Mouse (Mus musculus) MEL (cell line): ENCODE data around the gene Nabp2. TPM values are rescaled to one million over a fixed set of nuclear protein-coding genes. Genes with fewer than 3 reads are reported as not detected.

Experiments
- DNase-seq: peaks from one replicate; pipeline ENCODE4 v3.0.0; 2011; ENCODE audit warnings: low read depth, low spot score
- H3K27ac ChIP-seq: 2 replicates; pipeline ENCODE4 v1.5.1; 2012; ENCODE audit warnings: low read depth, mild to moderate bottlenecking, control low read depth, low read length, moderate library complexity; ENCODE audit not compliant: control insufficient read depth
- H3K27me3 ChIP-seq, 2 experiments: fragments of 150-350 bp in 1 of 2; sonication (generic) in 1 of 2; 2 replicates each; pipeline ENCODE4 v1.6.1; 2012; ENCODE audit warnings: low read length in 2 of 2, mild to moderate bottlenecking in 2 of 2, improper control_type of control experiment in 1 of 2, moderate library complexity in 1 of 2; ENCODE audit not compliant: insufficient read depth in 2 of 2, control insufficient read depth in 1 of 2
- H3K36me3 ChIP-seq, 2 experiments: 2 replicates each; pipeline ENCODE4 v1.6.1; 2012 to 2014; ENCODE audit warnings: low read length in 2 of 2, improper control_type of control experiment in 1 of 2, inconsistent platforms in 1 of 2, mild to moderate bottlenecking in 1 of 2; ENCODE audit not compliant: insufficient read depth in 2 of 2, control insufficient read depth in 1 of 2
- H3K4me1 ChIP-seq, 2 experiments: fragments of 150-350 bp in 1 of 2; sonication (generic) in 1 of 2; 2 replicates each; pipeline ENCODE4 v1.6.1; 2012; ENCODE audit warnings: low read length in 2 of 2, improper control_type of control experiment in 1 of 2, mild to moderate bottlenecking in 1 of 2; ENCODE audit not compliant: insufficient read depth in 2 of 2, control insufficient read depth in 1 of 2
- H3K4me3 ChIP-seq, 2 experiments: fragments of 150-350 bp in 1 of 2; sonication (generic) in 1 of 2; 2 replicates each; pipeline ENCODE4 v1.5.1; 2012; ENCODE audit warnings: low read depth in 2 of 2, low read length in 2 of 2, mild to moderate bottlenecking in 2 of 2, moderate library complexity in 2 of 2, control low read depth in 1 of 2, improper control_type of control experiment in 1 of 2; ENCODE audit not compliant: control insufficient read depth in 1 of 2, insufficient read depth in 1 of 2
- H3K79me2 ChIP-seq: 2 replicates; pipeline ENCODE4 v1.6.1; 2012; ENCODE audit warnings: mild to moderate bottlenecking, low read length, moderate library complexity; ENCODE audit not compliant: control insufficient read depth, poor library complexity, insufficient read depth
- H3K9ac ChIP-seq: 2 replicates; pipeline ENCODE4 v1.6.1; 2012; ENCODE audit warnings: low read depth, mild to moderate bottlenecking, control low read depth, low read length, moderate library complexity; ENCODE audit not compliant: control insufficient read depth, poor library complexity, severe bottlenecking
- H3K9me3 ChIP-seq: fragments of 150-350 bp; sonication (generic); replicated peaks from 2 replicates; pipeline ENCODE4 v1.6.1; 2012; ENCODE audit warnings: mild to moderate bottlenecking, low read length, improper control_type of control experiment, moderate library complexity; ENCODE audit not compliant: insufficient read depth
- CHD1 ChIP-seq: IDR thresholded peaks from 2 replicates; pipeline ENCODE4 v1.6.1; 2012; ENCODE audit warnings: low read depth, mild to moderate bottlenecking, inconsistent platforms, low read length, improper control_type of control experiment
- CHD2 ChIP-seq: IDR thresholded peaks from 2 replicates; pipeline ENCODE4 v1.6.1; 2011; ENCODE audit warnings: low read length, improper control_type of control experiment
- CTCF ChIP-seq, 3 experiments: IDR thresholded peaks in 2 of 3; conservative IDR thresholded peaks in 1 of 3; 2 replicates each; pipeline ENCODE4 v1.5.1; 2011 to 2012; ENCODE audit warnings: low read length in 3 of 3, low read depth in 2 of 3, mild to moderate bottlenecking in 2 of 3, improper control_type of control experiment in 1 of 3, inconsistent platforms in 1 of 3, mixed read lengths in 1 of 3, moderate library complexity in 1 of 3; ENCODE audit not compliant: control insufficient read depth in 1 of 3, insufficient read depth in 1 of 3, poor library complexity in 1 of 3, severe bottlenecking in 1 of 3
- E2F4 ChIP-seq: IDR thresholded peaks from 2 replicates; pipeline ENCODE4 v1.6.1; 2011; ENCODE audit warnings: low read depth, low read length, improper control_type of control experiment, borderline replicate concordance
- ELF1 ChIP-seq: IDR thresholded peaks from 2 replicates; pipeline ENCODE4 v1.6.1; 2014; ENCODE audit warnings: low read depth, mild to moderate bottlenecking, inconsistent platforms, low read length, improper control_type of control experiment, moderate library complexity
- EP300 ChIP-seq, 2 experiments: IDR thresholded peaks; 2 replicates each; pipeline ENCODE4 v1.6.1; 2011; ENCODE audit warnings: improper control_type of control experiment in 2 of 2, low read length in 2 of 2, low read depth in 1 of 2, mild to moderate bottlenecking in 1 of 2
- ETS1 ChIP-seq: IDR thresholded peaks from 2 replicates; pipeline ENCODE4 v1.6.1; 2012; ENCODE audit warnings: low read depth, mild to moderate bottlenecking, inconsistent platforms, low read length, improper control_type of control experiment, moderate library complexity
- HCFC1 ChIP-seq: IDR thresholded peaks from 2 replicates; pipeline ENCODE4 v1.6.1; 2012; ENCODE audit warnings: low read depth, mild to moderate bottlenecking, inconsistent platforms, low read length, improper control_type of control experiment, moderate library complexity
- JUND ChIP-seq: IDR thresholded peaks from 2 replicates; pipeline ENCODE4 v1.6.1; 2011; ENCODE audit warnings: low read depth, mild to moderate bottlenecking, improper control_type of control experiment, low read length
- KAT2A ChIP-seq: conservative IDR thresholded peaks from 2 replicates; pipeline ENCODE4 v1.6.1; 2012; ENCODE audit warnings: low read depth, low read length, improper control_type of control experiment, inconsistent platforms
- MAX ChIP-seq: IDR thresholded peaks from 2 replicates; pipeline ENCODE4 v1.6.1; 2011; ENCODE audit warnings: low read length, improper control_type of control experiment
- MAZ ChIP-seq: IDR thresholded peaks from 2 replicates; pipeline ENCODE4 v1.6.1; 2012; ENCODE audit warnings: low read depth, mild to moderate bottlenecking, inconsistent platforms, low read length, improper control_type of control experiment
- MXI1 ChIP-seq: IDR thresholded peaks from 2 replicates; pipeline ENCODE4 v1.6.1; 2011; ENCODE audit warnings: mild to moderate bottlenecking, low read depth, low read length, improper control_type of control experiment
- MYB ChIP-seq: IDR thresholded peaks from 2 replicates; pipeline ENCODE4 v1.6.1; 2011; ENCODE audit warnings: mild to moderate bottlenecking, low read depth, low read length, improper control_type of control experiment
- MYC ChIP-seq: IDR thresholded peaks from 2 replicates; pipeline ENCODE4 v1.6.1; 2011; ENCODE audit warnings: low read depth, mild to moderate bottlenecking, low read length, improper control_type of control experiment, moderate library complexity
- NELFE ChIP-seq: IDR thresholded peaks from 2 replicates; pipeline ENCODE4 v1.6.1; 2011; ENCODE audit warnings: low read depth, low read length, improper control_type of control experiment
- NRF1 ChIP-seq: IDR thresholded peaks from 2 replicates; pipeline ENCODE4 v1.6.1; 2014; ENCODE audit warnings: low read depth, mild to moderate bottlenecking, inconsistent platforms, low read length, improper control_type of control experiment, moderate library complexity; ENCODE audit not compliant: poor library complexity, insufficient read depth, severe bottlenecking
- POLR2A ChIP-seq, 2 experiments: IDR thresholded peaks; 2 replicates each; pipeline ENCODE4 v1.6.1; 2011 to 2012; ENCODE audit warnings: low read length in 2 of 2, mild to moderate bottlenecking in 2 of 2, control low read depth in 1 of 2, improper control_type of control experiment in 1 of 2, low read depth in 1 of 2, moderate library complexity in 1 of 2; ENCODE audit not compliant: control insufficient read depth in 1 of 2, insufficient read depth in 1 of 2, poor library complexity in 1 of 2
- POLR2AphosphoS5 ChIP-seq: IDR thresholded peaks from 2 replicates; pipeline ENCODE4 v1.6.1; 2012; ENCODE audit warnings: low read depth, borderline replicate concordance, mild to moderate bottlenecking, inconsistent platforms, low read length, moderate library complexity, mixed read lengths
- RAD21 ChIP-seq: IDR thresholded peaks from 2 replicates; pipeline ENCODE4 v1.6.1; 2011; ENCODE audit warnings: mild to moderate bottlenecking, low read depth, low read length, improper control_type of control experiment
- SIN3A ChIP-seq: IDR thresholded peaks from 2 replicates; pipeline ENCODE4 v1.6.1; 2012; ENCODE audit warnings: low read length, improper control_type of control experiment, inconsistent platforms
- SMC3 ChIP-seq: IDR thresholded peaks from 2 replicates; pipeline ENCODE4 v1.6.1; 2011; ENCODE audit warnings: low read depth, low read length, improper control_type of control experiment
- TAL1 ChIP-seq: IDR thresholded peaks from 2 replicates; pipeline ENCODE4 v1.6.1; 2012; ENCODE audit warnings: mild to moderate bottlenecking, inconsistent platforms, low read length, moderate library complexity, mixed read lengths
- TBP ChIP-seq: IDR thresholded peaks from 2 replicates; pipeline ENCODE4 v1.8.0; 2011; ENCODE audit warnings: low read depth, low read length, improper control_type of control experiment
- USF1 ChIP-seq: IDR thresholded peaks from 2 replicates; pipeline ENCODE4 v1.6.1; 2014; ENCODE audit warnings: low read depth, mild to moderate bottlenecking, inconsistent platforms, low read length, improper control_type of control experiment, moderate library complexity
- ZKSCAN1 ChIP-seq: IDR thresholded peaks from 2 replicates; pipeline ENCODE4 v1.6.1; 2012; ENCODE audit warnings: low read depth, mild to moderate bottlenecking, inconsistent platforms, low read length, improper control_type of control experiment, moderate library complexity
- ZMIZ1 ChIP-seq: IDR thresholded peaks from 2 replicates; pipeline ENCODE4 v1.6.1; 2012; ENCODE audit warnings: low read depth, mild to moderate bottlenecking, inconsistent platforms, low read length, improper control_type of control experiment, moderate library complexity
- polyA plus RNA-seq, 2 experiments: library from polyadenylated mRNA; stranded (reverse) in 1 of 2; unstranded in 1 of 2; fragments of >175 nt in 1 of 2; fragments of >200 nt in 1 of 2; gene quantifications; 2 replicates each; pipeline versions ENCODE4 v1.2.1 to v1.2.4; 2012; ENCODE audit warnings: low replicate concordance in 2 of 2, low read depth in 1 of 2; ENCODE audit not compliant: insufficient read length in 2 of 2, insufficient read depth in 1 of 2, missing spikeins in 1 of 2
- total RNA-seq: library from RNA; depleted of rRNA; stranded (reverse); fragments of 300-350 nt; gene quantifications from 2 replicates; pipeline ENCODE4 v1.2.3, GENCODE M21; 2012

The Nabp2 gene
- total and polyA plus RNA-seq, 3 experiments = 33.7 to 249 (median 166) TPM

DNA sequence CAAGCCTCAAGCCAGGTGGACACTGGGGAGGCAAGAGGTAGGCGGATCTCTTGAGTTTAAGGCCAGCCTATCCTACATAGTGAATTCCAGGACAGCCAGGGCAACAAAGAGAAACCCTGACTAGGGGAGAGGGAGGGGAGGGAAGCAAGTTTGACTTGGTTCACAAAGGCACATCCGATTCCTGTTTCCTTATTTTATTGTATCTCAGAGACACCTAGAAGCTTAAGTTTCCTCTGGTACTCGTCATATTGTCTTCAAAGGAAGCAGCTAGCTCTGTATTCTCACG, 789 bp downstream of the Nabp2 start:
- Histone ChIP-seq H3K27ac (peak overlapping the region; percentile 89), H3K4me3 (peak overlapping the region; percentile 69 to 79), H3K36me3 (peaks cover 0 to 9% of the 10 kb centered on the region in 2 experiments; a peak in 2 of 4 replicates), H3K9ac (peak overlapping the region; percentile 80), H3K9me3 (no peaks in the 10 kb centered on the region), H3K4me1 (peaks cover 0 to 8% of the 10 kb centered on the region in 2 experiments; a peak in 2 of 4 replicates), H3K27me3 (no peaks in the 10 kb centered on the region), H3K79me2 (peaks cover 32% of the 10 kb centered on the region)
- no peak for DNase-seq
- TF ChIP-seq CHD1 = no peak
- no peak for TF ChIP-seq ZKSCAN1
- TF ChIP-seq POLR2A (IDR thresholded peaks at IDR 0.05; ENCODE audit: control insufficient read depth in 1 of 2, insufficient read depth in 1 of 2, low read depth in 1 of 2, low read length in 2 of 2, poor library complexity in 1 of 2) = peak; percentile 17 to 23; a peak in 2 of 4 replicates
- TF ChIP-seq TAL1 = no peak
- no peak for TF ChIP-seq MYB
- TF ChIP-seq E2F4 = no peak
- peak; percentile 49 for TF ChIP-seq HCFC1
- TF ChIP-seq NRF1 = no peak
- no peak; the same call in 1 of the 2 replicates for TF ChIP-seq ZMIZ1
- peak; percentile 5; the same call in 1 of the 2 replicates for TF ChIP-seq MAX
- no peak for TF ChIP-seq NELFE
- no peak for TF ChIP-seq JUND
- TF ChIP-seq CHD2 = no peak

DNA sequence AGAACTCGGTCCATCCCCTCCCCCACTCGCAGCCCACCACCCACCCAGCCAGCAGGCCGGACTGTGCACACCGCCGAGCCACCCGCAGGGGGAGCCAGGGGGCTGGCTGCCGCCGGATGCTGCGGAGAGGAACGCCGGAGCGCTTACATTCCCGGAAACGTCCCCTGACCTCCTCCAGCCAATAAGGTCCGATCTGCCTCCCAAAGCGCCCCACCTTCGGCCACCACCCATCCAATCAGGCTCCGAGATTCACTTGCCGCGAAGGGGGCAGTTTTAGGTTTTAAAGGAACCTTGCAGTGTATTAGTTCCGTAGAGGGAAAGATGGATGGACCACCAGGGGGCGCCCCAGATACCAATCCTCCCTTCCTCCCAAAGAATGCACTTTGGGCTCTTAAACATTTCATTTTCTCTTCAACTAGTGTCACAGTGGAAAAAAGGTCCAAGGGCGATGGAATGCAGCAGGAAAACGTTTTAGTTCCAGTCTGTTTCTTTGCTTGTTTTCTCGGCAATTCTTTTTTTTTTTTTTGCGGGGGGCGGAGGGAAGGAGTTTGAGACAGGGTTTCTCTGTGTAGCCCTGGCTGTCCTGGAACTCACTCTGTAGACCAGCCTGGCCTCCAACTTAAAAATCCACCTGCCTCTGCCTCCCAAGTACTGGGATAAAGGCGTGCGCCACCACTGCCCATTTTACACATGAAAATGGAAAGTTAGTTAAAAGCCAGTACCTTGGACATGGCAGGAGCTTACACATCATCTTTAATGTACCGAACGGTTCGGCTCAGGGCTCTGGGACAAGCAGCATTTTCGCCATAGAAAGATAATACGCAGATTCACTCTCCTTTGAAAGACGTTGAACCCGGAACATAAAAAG, 1.4 kb downstream of the Nabp2 start:
- H3K4me3 ChIP-seq = peak overlapping the region; percentile 76 to 90
- H3K27ac ChIP-seq = peak overlapping the region; percentile 89
- peaks cover 32% of the 10 kb centered on the region for H3K79me2 ChIP-seq
- peaks cover 0 to 8% of the 10 kb centered on the region in 2 experiments; a peak in 2 of 4 replicates for H3K4me1 ChIP-seq
- H3K36me3 ChIP-seq = peaks cover 0 to 9% of the 10 kb centered on the region in 2 experiments; a peak in 2 of 4 replicates
- H3K9me3 ChIP-seq = no peaks in the 10 kb centered on the region
- peak overlapping the region; percentile 91 for H3K9ac ChIP-seq
- peak; percentile 99 for DNase-seq
- H3K27me3 ChIP-seq = no peaks in the 10 kb centered on the region
- peak; percentile 74 for TF ChIP-seq SMC3
- TF ChIP-seq NRF1 = no peak; the same call in 1 of the 2 replicates
- TF ChIP-seq POLR2A (IDR thresholded peaks at IDR 0.05; ENCODE audit: control insufficient read depth in 1 of 2, insufficient read depth in 1 of 2, low read depth in 1 of 2, low read length in 2 of 2, poor library complexity in 1 of 2) = peak in 1 of 2 experiments; percentile 68; a peak in 1 of 4 replicates
- TF ChIP-seq POLR2AphosphoS5 = no peak
- TF ChIP-seq MAX = peak; percentile 33; the same call in 1 of the 2 replicates
- TF ChIP-seq RAD21 = peak; percentile 26
- TF ChIP-seq SIN3A = peak; percentile 97
- peak; percentile 59 for TF ChIP-seq CHD2
- peak; percentile 66 for TF ChIP-seq MXI1
- peak; percentile 97 for TF ChIP-seq MAZ
- peak; percentile 34; the same call in 1 of the 2 replicates for TF ChIP-seq E2F4
- peak; percentile 69 to 83 (median 69) for TF ChIP-seq CTCF (IDR thresholded peaks at IDR 0.05 in 2 of 3, conservative IDR thresholded peaks at IDR 0.05 in 1 of 3; ENCODE audit: control insufficient read depth in 1 of 3, insufficient read depth in 1 of 3, low read depth in 2 of 3, low read length in 3 of 3, poor library complexity in 1 of 3, severe bottlenecking in 1 of 3)
- 0 out of 2 replicates have a peak, but pooled peaks have one; percentile 3 for TF ChIP-seq MYC
- peak; percentile 93 for TF ChIP-seq ELF1
- no peak for TF ChIP-seq ZKSCAN1
- peak; percentile 19; the same call in 1 of the 2 replicates for TF ChIP-seq ETS1
- no peak for TF ChIP-seq TAL1
- TF ChIP-seq KAT2A = peak; percentile 57; the same call in 1 of the 2 replicates
- peak; percentile 67; the same call in 1 of the 2 replicates for TF ChIP-seq ZMIZ1
- peak; percentile 73 for TF ChIP-seq USF1
- peak in 1 of 2 experiments; percentile 25; a peak in 1 of 4 replicates for TF ChIP-seq EP300 (IDR thresholded peaks at IDR 0.05; ENCODE audit: low read depth in 1 of 2, low read length in 2 of 2)
- 0 out of 2 replicates have a peak, but pooled peaks have one; percentile 52 for TF ChIP-seq TBP
- TF ChIP-seq HCFC1 = peak; percentile 85
